Mouse (Mus musculus) ES-Bruce4 (cell line): ENCODE data around the gene Rpl13. TPM values are rescaled to one million over a fixed set of nuclear protein-coding genes. Genes with fewer than 3 reads are reported as not detected.

ENCODE experiments used
- H3K27ac ChIP-seq: 2 replicates; pipeline ENCODE4 v1.5.1; 2012; ENCODE audit warnings: low read length, inconsistent platforms; ENCODE audit not compliant: insufficient read depth
- H3K27me3 ChIP-seq: 2 replicates; pipeline ENCODE4 v1.6.1; 2012; ENCODE audit warnings: mild to moderate bottlenecking, low read length, inconsistent platforms; ENCODE audit not compliant: control insufficient read depth, poor library complexity, insufficient read depth, severe bottlenecking
- H3K36me3 ChIP-seq: 2 replicates; pipeline ENCODE4 v1.6.1; 2012; ENCODE audit warnings: inconsistent platforms, mild to moderate bottlenecking, low read length, moderate library complexity; ENCODE audit not compliant: control insufficient read depth, poor library complexity, insufficient read depth, severe bottlenecking
- H3K4me1 ChIP-seq: one replicate; pipeline ENCODE4 v1.8.1; 2011; ENCODE audit warnings: low read length; ENCODE audit not compliant: control insufficient read depth, insufficient read depth
- H3K4me3 ChIP-seq: 2 replicates; pipeline ENCODE4 v1.5.1; 2011; ENCODE audit warnings: low read depth, mild to moderate bottlenecking, low read length
- H3K9ac ChIP-seq: 2 replicates; pipeline ENCODE4 v1.6.1; 2012; ENCODE audit warnings: low read depth, mild to moderate bottlenecking, inconsistent platforms; ENCODE audit not compliant: poor library complexity, severe bottlenecking
- H3K9me3 ChIP-seq: replicated peaks from 2 replicates; pipeline ENCODE4 v1.6.1; 2012; ENCODE audit warnings: mild to moderate bottlenecking, low read length, inconsistent platforms; ENCODE audit not compliant: control insufficient read depth, poor library complexity, insufficient read depth, severe bottlenecking
- CTCF ChIP-seq: IDR thresholded peaks from one replicate; pipeline ENCODE4 v1.8.1; 2011; ENCODE audit warnings: low read depth, low read length
- EP300 ChIP-seq: IDR thresholded peaks from 2 replicates; pipeline ENCODE4 v1.6.1; 2011; ENCODE audit warnings: low read depth, low read length; ENCODE audit not compliant: insufficient read depth
- POLR2A ChIP-seq: IDR thresholded peaks from one replicate; pipeline ENCODE4 v1.8.1; 2011; ENCODE audit warnings: low read length; ENCODE audit not compliant: insufficient read depth
- polyA plus RNA-seq: library from polyadenylated mRNA; stranded (reverse); fragments of >200 nt; gene quantifications from 2 replicates; pipeline ENCODE4 v1.2.4, GENCODE M21; 2011; ENCODE audit warnings: low read depth; ENCODE audit not compliant: missing spikeins, insufficient read depth, insufficient read length

The Rpl13 gene
- polyA plus RNA-seq, 1 experiment: 2,592 TPM

GRCm38 (mm10) chr8:123135806-123136205 lies 33.7 kb downstream of the Rpl13 start:
- Histone ChIP-seq H3K27me3 (no peaks in the 10 kb centered on the region), H3K9me3 (no peaks in the 10 kb centered on the region), H3K9ac (no peak overlapping the region), H3K27ac (no peak overlapping the region), H3K4me1 (no peaks in the 10 kb centered on the region), H3K4me3 (no peak overlapping the region), H3K36me3 (no peaks in the 10 kb centered on the region)
- TF ChIP-seq POLR2A: no peak
- no peak for TF ChIP-seq EP300
- TF ChIP-seq CTCF: no peak

GRCm38 (mm10) chr8:123136287-123136686 lies 34.1 kb downstream of the Rpl13 start:
- Histone ChIP-seq H3K9me3 (no peaks in the 10 kb centered on the region), H3K27me3 (no peaks in the 10 kb centered on the region), H3K36me3 (no peaks in the 10 kb centered on the region), H3K4me3 (no peak overlapping the region), H3K4me1 (no peaks in the 10 kb centered on the region), H3K27ac (no peak overlapping the region), H3K9ac (no peak overlapping the region)
- TF ChIP-seq EP300 (no peak), CTCF (no peak), POLR2A (no peak)

- Histone ChIP-seq H3K9me3 (no peaks in the 10 kb centered on the region), H3K4me1 (no peaks in the 10 kb centered on the region), H3K36me3 (no peaks in the 10 kb centered on the region), H3K4me3 (no peak overlapping the region), H3K27ac (no peak overlapping the region), H3K27me3 (no peaks in the 10 kb centered on the region), H3K9ac (no peak overlapping the region)
- TF ChIP-seq CTCF: no peak
- TF ChIP-seq POLR2A: no peak
- TF ChIP-seq EP300: no peak
Measured at GRCm38 (mm10) chr8:123137645-123138077, 35.5 kb downstream of the Rpl13 start.

GRCm38 (mm10) chr8:123138741-123139140 lies 36.6 kb downstream of the Rpl13 start:
- Histone ChIP-seq H3K36me3 (no peaks in the 10 kb centered on the region), H3K27ac (no peak overlapping the region), H3K9me3 (no peaks in the 10 kb centered on the region), H3K4me1 (no peaks in the 10 kb centered on the region), H3K9ac (no peak overlapping the region), H3K4me3 (no peak overlapping the region), H3K27me3 (no peaks in the 10 kb centered on the region)
- TF ChIP-seq POLR2A: no peak
- no peak for TF ChIP-seq EP300
- no peak for TF ChIP-seq CTCF

GRCm38 (mm10) chr8:123141741-123142462 lies 39.8 kb downstream of the Rpl13 start:
- no peaks in the 10 kb centered on the region for H3K9me3 ChIP-seq
- H3K27me3 ChIP-seq: no peaks in the 10 kb centered on the region
- no peak overlapping the region for H3K27ac ChIP-seq
- H3K9ac ChIP-seq: no peak overlapping the region
- no peak for TF ChIP-seq CTCF
- H3K4me3 ChIP-seq: no peak overlapping the region
- H3K36me3 ChIP-seq: no peaks in the 10 kb centered on the region
- H3K4me1 ChIP-seq: no peaks in the 10 kb centered on the region

- no peaks in the 10 kb centered on the region for H3K36me3 ChIP-seq
- H3K27me3 ChIP-seq: no peaks in the 10 kb centered on the region
- TF ChIP-seq CTCF (peak; percentile 39), POLR2A (no peak), EP300 (no peak)
- no peak overlapping the region for H3K9ac ChIP-seq
- H3K9me3 ChIP-seq: no peaks in the 10 kb centered on the region
- no peak overlapping the region for H3K27ac ChIP-seq
- H3K4me1 ChIP-seq: peaks cover 2% of the 10 kb centered on the region
- H3K4me3 ChIP-seq: no peak overlapping the region
Measured at GRCm38 (mm10) chr8:123145279-123145678, 43.1 kb downstream of the Rpl13 start.
